In genomic region chr8:11777201-11777600, GRCm38 (mm10) we compare ENCODE assay signal across 12 mouse cellular contexts. TPM values are rescaled to one million over a fixed set of nuclear protein-coding genes. Genes with fewer than 3 reads are reported as not detected.
DNase-seq lines count a peak whose midpoint lies in the region; ATAC-seq and TF ChIP-seq lines count a peak whose summit lies in the region.
"Had no signal": no experiment of that assay in that cellular context is flagged by ENCODE, and none has a peak within 500 bp of the region (broad histone marks: within the 10 kb centered on the region; RNA-seq: fewer than 3 reads in every experiment).

No protein-coding gene starts in this region.

- peak overlapping the region; percentile 40 for H3K27ac ChIP-seq in left cerebral cortex, adult 2 months
- H3K27ac ChIP-seq in midbrain, embryonic 15.5 days = 0 out of 2 replicates have a peak overlapping the region, but pooled peaks have one; percentile 23

- intact Hi-C loops in left cerebral cortex, adult 2 months (cut with DNase I) = no loop called here
- intact Hi-C loops in gastrocnemius, postnatal 36 days (cut with DNase I) = no loop called here

- 76% methylated on average over 10 of the region's 10 CpGs for WGBS in midbrain, embryonic 15.5 days

- no peak overlapping the region for H3K9ac ChIP-seq in midbrain, embryonic 15.5 days

- peaks cover 33% of the 10 kb centered on the region for H3K4me1 ChIP-seq in midbrain, embryonic 15.5 days

- no peaks in the 10 kb centered on the region for H3K27me3 ChIP-seq in midbrain, embryonic 15.5 days (replicated peaks)

- H3K9me3 ChIP-seq in midbrain, embryonic 15.5 days = no peaks in the 10 kb centered on the region

- H3K4me2 ChIP-seq in midbrain, embryonic 15.5 days = no peak overlapping the region

- no peak for ATAC-seq in midbrain, embryonic 15.5 days (replicated peaks)
- no peak for ATAC-seq in megakaryocyte-erythroid progenitor cell, adult 5-6 weeks (replicated peaks; ENCODE audit: low FRiP score, low TSS enrichment, poor library complexity, severe bottlenecking)

- TF ChIP-seq CTCF in left cerebral cortex, adult 2 months (IDR thresholded peaks at IDR 0.05) = no peak

- DNase-seq in cerebellum, adult 9-11 months = peak; percentile 65
- DNase-seq in cerebellum, postnatal 4 days (ENCODE audit: low spot score in 2 of 2) = no peak
- DNase-seq in left cerebral cortex, adult 2 months (ENCODE audit: extremely low spot score in 1 of 2, low spot score in 2 of 2) = no peak
- DNase-seq in left cerebral cortex, adult 18-20 months (ENCODE audit: low spot score in 2 of 2) = no peak
- peak; percentile 51 to 63 for DNase-seq in heart, adult 9 months (ENCODE audit: low spot score in 2 of 2)
- DNase-seq in gastrocnemius, postnatal 36 days = no peak
- DNase-seq: embryo, embryonic 11 days; kidney, postnatal 25 days; left cerebral cortex, postnatal 4 days had no signal

- H3K36me3 ChIP-seq in midbrain, embryonic 15.5 days (replicated peaks) = 0 out of 2 replicates have a peak, but pooled peaks cover 4% of the 10 kb centered on the region

- H3K4me3 ChIP-seq in left cerebral cortex, adult 2 months = no peak overlapping the region
- no peak overlapping the region for H3K4me3 ChIP-seq in midbrain, embryonic 15.5 days
- H3K4me3 ChIP-seq: myocyte had no signal

RNA-seq across cellular contexts. Expression of gene Arhgef7, which starts 49.7 kb away (rescaled TPM):
- total RNA-seq in left cerebral cortex, adult 2 months (2021) = 100 to 1,000 TPM; 129 to 140 TPM
- total RNA-seq in left cerebral cortex, adult 18-20 months (2021) = 100 to 1,000 TPM; 116 to 119 TPM
- 87.6 and 87.7 TPM in 2 replicates for polyA plus RNA-seq in midbrain, embryonic 15.5 days (2015; fragmentation: Nextera tagmentation; extraction: Ambion mirVana)
- total RNA-seq in megakaryocyte-erythroid progenitor cell, adult 5-6 weeks (2014; fragmentation: Nextera tagmentation) = 27.2 and 28.2 TPM in 2 replicates
- total RNA-seq in megakaryocyte-erythroid progenitor cell, adult 5-6 weeks (2017) = 10.7 and 52.1 TPM in 2 replicates
- 10 to 100 TPM; 42.7 to 53.9 TPM for total RNA-seq in gastrocnemius, postnatal 36 days (2021)

Comparison
In these comparisons a context has a peak if more than half of its experiments do, and no peak if none do; other contexts are left out.
1. DNase-seq: peak in cerebellum, adult 9-11 months (single experiment) and heart, adult 9 months (2 of 2); none in cerebellum, postnatal 4 days (0 of 2), left cerebral cortex, adult 2 months (0 of 2), left cerebral cortex, adult 18-20 months (0 of 2) and gastrocnemius, postnatal 36 days (0 of 2).